Mouse (Mus musculus) CH12.LX (cell line): ENCODE measurements at regions not wholly inside any gene's neighbourhood (a gene's known extent, or its start where the extent isn't known, plus 50 kb on each side); places are given as distances from the start of the nearest gene placed in this dataset.

Experiments
- DNase-seq: peaks from one replicate; pipeline ENCODE4 v3.0.0-alpha.2; 2013; ENCODE audit errors: extremely low read depth
- H3K27ac ChIP-seq: 2 replicates; pipeline ENCODE4 v1.5.1; 2012; ENCODE audit warnings: low read depth, mild to moderate bottlenecking, control low read depth, moderate library complexity; ENCODE audit not compliant: insufficient read depth
- H3K27me3 ChIP-seq: replicated peaks from 2 replicates; pipeline ENCODE3; 2012; ENCODE audit warnings: inconsistent platforms
- H3K36me3 ChIP-seq, 2 experiments: replicated peaks in 1 of 2; 2 replicates each; pipeline versions ENCODE3 to v1.6.1; 2012; ENCODE audit warnings: inconsistent platforms in 1 of 2, low read length in 1 of 2, mild to moderate bottlenecking in 1 of 2, mixed read lengths in 1 of 2, moderate library complexity in 1 of 2; ENCODE audit not compliant: control insufficient read depth in 1 of 2, insufficient read depth in 1 of 2
- H3K4me1 ChIP-seq, 2 experiments: 2 replicates each; pipeline ENCODE4 v1.6.1; 2012; ENCODE audit warnings: inconsistent platforms in 1 of 2, moderate library complexity in 1 of 2; ENCODE audit not compliant: insufficient read depth in 2 of 2, control insufficient read depth in 1 of 2
- H3K4me2 ChIP-seq: 2 replicates; pipeline ENCODE4 v1.6.1; 2012; ENCODE audit warnings: low read depth, mild to moderate bottlenecking, control low read depth; ENCODE audit not compliant: poor library complexity, insufficient read depth, severe bottlenecking
- H3K4me3 ChIP-seq, 3 experiments: fragments of 150-350 bp in 1 of 3; sonication (generic) in 1 of 3; replicated peaks in 1 of 3; 2 replicates each; pipeline versions ENCODE3 to v1.5.1; 2011 to 2012; ENCODE audit warnings: low read depth in 2 of 3, low read length in 2 of 3, mild to moderate bottlenecking in 2 of 3, moderate library complexity in 2 of 3, control low read depth in 1 of 3, improper control_type of control experiment in 1 of 3, inconsistent platforms in 1 of 3, mixed read lengths in 1 of 3; ENCODE audit not compliant: poor library complexity in 1 of 3
- H3K79me2 ChIP-seq: replicated peaks from 2 replicates; pipeline ENCODE4 v1.6.1; 2012; ENCODE audit warnings: mild to moderate bottlenecking, moderate library complexity; ENCODE audit not compliant: control insufficient read depth, poor library complexity, insufficient read depth, severe bottlenecking; ENCODE audit errors: extremely low read depth
- H3K9ac ChIP-seq: 2 replicates; pipeline ENCODE4 v1.6.1; 2012; ENCODE audit warnings: low read depth, mild to moderate bottlenecking, control low read depth, moderate library complexity; ENCODE audit not compliant: insufficient read depth
- H3K9me3 ChIP-seq: replicated peaks from 2 replicates; pipeline ENCODE3; 2012; ENCODE audit warnings: low read length, inconsistent platforms, mixed read lengths
- CHD2 ChIP-seq: IDR thresholded peaks from 2 replicates; pipeline ENCODE4 v1.6.1; 2011; ENCODE audit warnings: low read length, improper control_type of control experiment
- CTCF ChIP-seq, 2 experiments: IDR thresholded peaks in 1 of 2; conservative IDR thresholded peaks in 1 of 2; 2 replicates each; pipeline ENCODE4 v1.5.1; 2011 to 2012; ENCODE audit warnings: low read depth in 2 of 2, low read length in 2 of 2, improper control_type of control experiment in 1 of 2, inconsistent platforms in 1 of 2, mild to moderate bottlenecking in 1 of 2, moderate library complexity in 1 of 2
- E2F4 ChIP-seq: IDR thresholded peaks from 2 replicates; pipeline ENCODE4 v1.6.1; 2011; ENCODE audit warnings: low read depth, low read length, improper control_type of control experiment; ENCODE audit not compliant: insufficient replicate concordance
- ELF1 ChIP-seq: IDR thresholded peaks from 2 replicates; pipeline ENCODE4 v1.6.1; 2014; ENCODE audit warnings: low read depth, mild to moderate bottlenecking, inconsistent platforms, low read length, improper control_type of control experiment
- EP300 ChIP-seq: IDR thresholded peaks from 2 replicates; pipeline ENCODE4 v1.6.1; 2011; ENCODE audit warnings: low read length, improper control_type of control experiment
- ETS1 ChIP-seq: conservative IDR thresholded peaks from 2 replicates; pipeline ENCODE4 v1.6.1; 2012; ENCODE audit warnings: low read depth, mild to moderate bottlenecking, inconsistent platforms, low read length, improper control_type of control experiment, moderate library complexity
- HCFC1 ChIP-seq: IDR thresholded peaks from 2 replicates; pipeline ENCODE4 v1.6.1; 2012; ENCODE audit warnings: low read depth, mild to moderate bottlenecking, inconsistent platforms, low read length, improper control_type of control experiment
- JUN ChIP-seq: IDR thresholded peaks from 2 replicates; pipeline ENCODE4 v1.6.1; 2011; ENCODE audit warnings: low read depth, mild to moderate bottlenecking, low read length, improper control_type of control experiment, moderate library complexity; ENCODE audit not compliant: insufficient read depth
- KAT2A ChIP-seq: IDR thresholded peaks from 2 replicates; pipeline ENCODE4 v1.6.1; 2012; ENCODE audit warnings: low read length, improper control_type of control experiment, inconsistent platforms; ENCODE audit not compliant: insufficient replicate concordance
- MYC ChIP-seq: IDR thresholded peaks from 2 replicates; pipeline ENCODE4 v1.6.1; 2011; ENCODE audit warnings: low read depth, mild to moderate bottlenecking, improper control_type of control experiment, low read length
- NELFE ChIP-seq: IDR thresholded peaks from 2 replicates; pipeline ENCODE4 v1.6.1; 2011; ENCODE audit warnings: low read depth, low read length, improper control_type of control experiment
- POLR2A ChIP-seq: IDR thresholded peaks from 2 replicates; pipeline ENCODE4 v1.6.1; 2011; ENCODE audit warnings: low read depth, mild to moderate bottlenecking, improper control_type of control experiment, low read length
- RAD21 ChIP-seq: IDR thresholded peaks from 2 replicates; pipeline ENCODE4 v1.6.1; 2011; ENCODE audit warnings: low read depth, mild to moderate bottlenecking, low read length, improper control_type of control experiment, moderate library complexity
- USF2 ChIP-seq: conservative IDR thresholded peaks from 2 replicates; pipeline ENCODE4 v1.6.1; 2011; ENCODE audit warnings: low read depth, low read length, improper control_type of control experiment
- ZC3H11A ChIP-seq: IDR thresholded peaks from 2 replicates; pipeline ENCODE4 v1.6.1; 2012; ENCODE audit warnings: low read depth, mild to moderate bottlenecking, inconsistent platforms, low read length, improper control_type of control experiment
- ZKSCAN1 ChIP-seq: IDR thresholded peaks from 2 replicates; pipeline ENCODE4 v1.6.1; 2012; ENCODE audit warnings: low read depth, inconsistent platforms, low read length, improper control_type of control experiment, borderline replicate concordance
- dilution Hi-C: fragments of 300-500 bp; cut with MboI; formaldehyde crosslinking; loops from 2 replicates; pipeline ENCODE4 v1.14.3; 2020; ENCODE audit warnings: low sequenced_read_pairs; ENCODE audit not compliant: extremely low pct_unique_long_range_greater_than_20kb, extremely low pct_ligation_motif_present
- in situ Hi-C: fragments of 300-500 bp; cut with MboI; formaldehyde crosslinking; loops from 3 replicates; pipeline ENCODE4 v1.14.3; 2019; ENCODE audit warnings: low sequenced_read_pairs, low pct_ligation_motif_present, low pct_unique_long_range_greater_than_20kb, mixed read lengths

GRCm38 (mm10) chr19:21160946-21161345 is 111.1 kb upstream of the Zfand5 start:
- no peak overlapping the region for H3K9ac ChIP-seq

GRCm38 (mm10) chr19:21159189-21160137 is 112.6 kb upstream of the Zfand5 start:
- no peak overlapping the region for H3K4me3 ChIP-seq
- DNase-seq: no peak
- TF ChIP-seq ZC3H11A (no peak), ELF1 (no peak), ETS1 (no peak)
- H3K4me1 ChIP-seq: no peaks in the 10 kb centered on the region
- no peaks in the 10 kb centered on the region for H3K36me3 ChIP-seq
- H3K9me3 ChIP-seq: no peaks in the 10 kb centered on the region
- H3K27me3 ChIP-seq: no peaks in the 10 kb centered on the region
- dilution Hi-C loops (no loop called here), in situ Hi-C loops (no loop called here)
- H3K27ac ChIP-seq: no peak overlapping the region
- H3K9ac ChIP-seq: no peak overlapping the region
- no peak overlapping the region for H3K4me2 ChIP-seq
- no peaks in the 10 kb centered on the region for H3K79me2 ChIP-seq

More at GRCm38 (mm10) chr19:21160946-21161345, 111.1 kb upstream of the Zfand5 start:
- Histone ChIP-seq H3K27me3 (no peaks in the 10 kb centered on the region), H3K4me3 (no peak overlapping the region), H3K4me1 (no peaks in the 10 kb centered on the region), H3K4me2 (no peak overlapping the region), H3K27ac (no peak overlapping the region), H3K9me3 (no peaks in the 10 kb centered on the region), H3K36me3 (no peaks in the 10 kb centered on the region), H3K79me2 (no peaks in the 10 kb centered on the region)
- dilution Hi-C loops: no loop called here
- DNase-seq: no peak
- no peak for TF ChIP-seq POLR2A
- TF ChIP-seq MYC: no peak
- no peak for TF ChIP-seq CHD2
- no peak for TF ChIP-seq EP300
- TF ChIP-seq HCFC1: no peak
- no peak for TF ChIP-seq RAD21
- no peak for TF ChIP-seq E2F4
- TF ChIP-seq USF2: no peak
- no peak for TF ChIP-seq CTCF (conservative IDR thresholded peaks at IDR 0.05 in 1 of 2, IDR thresholded peaks at IDR 0.05 in 1 of 2; ENCODE audit: low read depth in 2 of 2, low read length in 2 of 2)
- TF ChIP-seq JUN: no peak
- no peak for TF ChIP-seq ZKSCAN1
- no peak for TF ChIP-seq KAT2A
- TF ChIP-seq NELFE: no peak
- in situ Hi-C loops: no loop called here
